12 mouse cellular contexts compared by ENCODE assay signal in genomic region chr3:101560841-101561522, GRCm38 (mm10). TPM values are rescaled to one million over a fixed set of nuclear protein-coding genes. Genes with fewer than 3 reads are reported as not detected.
DNase-seq lines count a peak whose midpoint lies in the region; ATAC-seq lines count a peak whose summit lies in the region.
"Had no signal": no experiment of that assay in that cellular context is flagged by ENCODE, and none has a peak within 500 bp of the region (broad histone marks: within the 10 kb centered on the region; RNA-seq: fewer than 3 reads in every experiment).

No protein-coding gene starts in this region.

- no peak overlapping the region for H3K4me2 ChIP-seq in forebrain, embryonic 16.5 days (ENCODE audit: low read length)
- 0 out of 2 replicates have a peak overlapping the region, but pooled peaks have one; percentile 10 for H3K4me2 ChIP-seq in midbrain, embryonic 11.5 days
- H3K4me2 ChIP-seq: limb, embryonic 12.5 days had no signal

- H3K9me3 ChIP-seq in forebrain, embryonic 16.5 days (ENCODE audit: control insufficient read depth, low read length), result no peaks in the 10 kb centered on the region
- no peaks in the 10 kb centered on the region for H3K9me3 ChIP-seq in midbrain, embryonic 11.5 days (ENCODE audit: control insufficient read depth, low read length)
- H3K9me3 ChIP-seq: limb, embryonic 12.5 days had no signal

- no peak overlapping the region for H3K9ac ChIP-seq in forebrain, embryonic 16.5 days (replicated peaks; ENCODE audit: low read depth, low read length)
- H3K9ac ChIP-seq in midbrain, embryonic 11.5 days (ENCODE audit: low read length), result peak overlapping the region; percentile 24; the same call in 1 of the 2 replicates
- H3K9ac ChIP-seq: limb, embryonic 12.5 days had no signal

- no peaks in the 10 kb centered on the region for H3K27me3 ChIP-seq in forebrain, embryonic 16.5 days (replicated peaks; ENCODE audit: control insufficient read depth, insufficient read depth, low read length)
- no peaks in the 10 kb centered on the region; the same call in 1 of the 2 replicates for H3K27me3 ChIP-seq in midbrain, embryonic 11.5 days (ENCODE audit: control insufficient read depth, insufficient read depth, low read length)
- H3K27me3 ChIP-seq: limb, embryonic 12.5 days had no signal

- 0 out of 2 replicates have a peak, but pooled peaks have one; percentile 20 for ATAC-seq in frontal cortex, adult (ENCODE audit: low TSS enrichment)
- peak; percentile 87 for ATAC-seq in forebrain, embryonic 16.5 days
- ATAC-seq in midbrain, embryonic 11.5 days (ENCODE audit: low FRiP score), result peak; percentile 92

- no peak overlapping the region for H3K4me3 ChIP-seq in forebrain, embryonic 16.5 days (replicated peaks; ENCODE audit: low read length)
- no peak overlapping the region for H3K4me3 ChIP-seq in midbrain, embryonic 11.5 days (ENCODE audit: low read depth, low read length)
- H3K4me3 ChIP-seq: limb, embryonic 12.5 days; myocyte had no signal

- intact Hi-C loops in gastrocnemius, postnatal 14 days (cut with DNase I; ENCODE audit: low total_unique reads), result no loop called here

- H3K4me1 ChIP-seq in forebrain, embryonic 16.5 days (replicated peaks; ENCODE audit: control insufficient read depth, insufficient read depth, low read length), result peaks cover 17% of the 10 kb centered on the region
- peaks cover 27% of the 10 kb centered on the region for H3K4me1 ChIP-seq in midbrain, embryonic 11.5 days (ENCODE audit: control insufficient read depth, insufficient read depth, low read length)

- DNase-seq in frontal cortex, postnatal 25 days (ENCODE audit: low spot score in 2 of 2), result no peak
- peak; percentile 16 for DNase-seq in brain, embryonic 18.5 days (ENCODE audit: low read depth, low spot score)
- DNase-seq in midbrain, embryonic 11.5 days (ENCODE audit: low spot score, missing footprints), result peak; percentile 95
- DNase-seq in adrenal gland, postnatal 36 days, result no peak
- DNase-seq in gastrocnemius, postnatal 14 days, result no peak
- DNase-seq in frontal cortex, adult 2 months (ENCODE audit: extremely low spot score in 1 of 2, low spot score in 1 of 2), result no peak
- DNase-seq: B cell, adult 2 months; kidney, adult 18-20 months had no signal

- no peaks in the 10 kb centered on the region for H3K36me3 ChIP-seq in forebrain, embryonic 16.5 days (ENCODE audit: control insufficient read depth, insufficient read depth)
- H3K36me3 ChIP-seq in midbrain, embryonic 11.5 days (ENCODE audit: control insufficient read depth, insufficient read depth, low read length), result no peaks in the 10 kb centered on the region
- H3K36me3 ChIP-seq: limb, embryonic 12.5 days had no signal

- 0 out of 2 replicates have a peak overlapping the region, but pooled peaks have one; percentile 47 for H3K27ac ChIP-seq in forebrain, embryonic 16.5 days (ENCODE audit: low read length)
- H3K27ac ChIP-seq in midbrain, embryonic 11.5 days (ENCODE audit: low read depth, low read length), result peak overlapping the region; percentile 48
- H3K27ac ChIP-seq: limb, embryonic 12.5 days had no signal

- 19% methylated on average over 9 of the region's 9 CpGs for WGBS in forebrain, embryonic 16.5 days
- 37% methylated on average over 9 of the region's 9 CpGs for WGBS in midbrain, embryonic 11.5 days

RNA-seq across cellular contexts. Expression of gene Atp1a1, which starts 43.5 kb away (rescaled TPM):
- polyA plus RNA-seq in forebrain, embryonic 16.5 days (2015; fragmentation: Nextera tagmentation; extraction: Ambion mirVana), result 42.7 and 49.2 TPM in 2 replicates
- polyA plus RNA-seq in midbrain, embryonic 11.5 days (2014; fragmentation: Nextera tagmentation; extraction: Ambion mirVana), result 81.3 and 87.0 TPM in 2 replicates
- total RNA-seq in adrenal gland, postnatal 36 days (2021), result 100 to 1,000 TPM; 823 to 834 TPM
- total RNA-seq in gastrocnemius, postnatal 14 days (2021), result 10 to 100 TPM; 54.3 to 64.5 TPM
- polyA plus RNA-seq in frontal cortex, adult 2 months (2012; rRNA removed), result 503 and 558 TPM in 2 replicates

Comparison
In these comparisons a context has a peak if more than half of its experiments do, and no peak if none do; other contexts are left out.
1. ATAC-seq: peak in every context shown above with its lines; median percentile 92 in midbrain, embryonic 11.5 days; 87 in forebrain, embryonic 16.5 days; 20 in frontal cortex, adult.
2. DNase-seq: peak in brain, embryonic 18.5 days (single experiment) and midbrain, embryonic 11.5 days (single experiment); none in frontal cortex, postnatal 25 days (0 of 2), adrenal gland, postnatal 36 days (0 of 2), gastrocnemius, postnatal 14 days (single experiment) and frontal cortex, adult 2 months (0 of 2).